Mouse (Mus musculus) liver, embryonic 16.5 days (tissue): ENCODE results near the gene Cyp4f37. TPM values are rescaled to one million over a fixed set of nuclear protein-coding genes. Genes with fewer than 3 reads are reported as not detected.
"Not testable (repeated sequence)": the region's sequence is repeated elsewhere in the genome, so short reads cannot be mapped to it uniquely, and the experiment has no call there.

Experiments
- ATAC-seq: fragments of 200-750 bp; cut with Nextera tagmentation; 2 replicates; pipeline ENCODE4 v1.8.0; 2017; ENCODE audit warnings: low read depth, mild to moderate bottlenecking, moderate number of reproducible peaks, moderate library complexity
- H3K27ac ChIP-seq: fragments of 300-500 bp; sonication (generic); 2 replicates; pipeline ENCODE4 v1.5.1; 2014; ENCODE audit warnings: mild to moderate bottlenecking, low read length
- H3K27me3 ChIP-seq: fragments of 300-500 bp; sonication (generic); 2 replicates; pipeline ENCODE4 v1.6.1; 2014; ENCODE audit warnings: low read depth, low read length, mixed read lengths; ENCODE audit not compliant: control insufficient read depth, insufficient read depth
- H3K36me3 ChIP-seq: fragments of 300-500 bp; sonication (generic); 2 replicates; pipeline ENCODE4 v1.6.1; 2014; ENCODE audit warnings: mild to moderate bottlenecking; ENCODE audit not compliant: control insufficient read depth, insufficient read depth
- H3K4me1 ChIP-seq: fragments of 300-500 bp; sonication (generic); 2 replicates; pipeline ENCODE4 v1.6.1; 2014; ENCODE audit warnings: low read depth, low read length, mixed read lengths; ENCODE audit not compliant: control insufficient read depth
- H3K4me2 ChIP-seq: fragments of 300-500 bp; sonication (generic); 2 replicates; pipeline ENCODE4 v1.6.1; 2014; ENCODE audit warnings: low read depth, low read length, mixed read lengths
- H3K4me3 ChIP-seq: fragments of 300-500 bp; sonication (generic); 2 replicates; pipeline ENCODE4 v1.5.1; 2014; ENCODE audit warnings: low read depth, mild to moderate bottlenecking, low read length
- H3K9ac ChIP-seq: fragments of 300-500 bp; sonication (generic); 2 replicates; pipeline ENCODE4 v1.6.1; 2014; ENCODE audit warnings: low read depth, low read length
- H3K9me3 ChIP-seq: fragments of 300-500 bp; sonication (generic); replicated peaks from 2 replicates; pipeline ENCODE4 v1.6.1; 2016; ENCODE audit warnings: low read length; ENCODE audit not compliant: control insufficient read depth
- WGBS: fragments of 180-500 bp; shearing (Covaris S2); extraction: QIAGEN DNeasy Blood & Tissue Kit; methylation state at CpG from one replicate; pipeline ENCODE4 v1.1.7; 2014; ENCODE audit not compliant: insufficient replicate concordance; 5-methylcytosine and 5-hydroxymethylcytosine counted together
- polyA plus RNA-seq: library from polyadenylated mRNA; unstranded; fragments of >200 nt; fragmentation: Nextera tagmentation; extraction: Ambion mirVana; gene quantifications from 2 replicates; pipeline ENCODE4 v1.2.1, GENCODE M21; 2015

The Cyp4f37 gene
- not detected in 2 replicates for polyA plus RNA-seq

- WGBS, result 44% methylated on average over 4 of the region's 4 CpGs
- not testable (repeated sequence) for H3K4me2 ChIP-seq, H3K4me3 ChIP-seq, H3K9me3 ChIP-seq, H3K27ac ChIP-seq, H3K36me3 ChIP-seq, H3K9ac ChIP-seq, ATAC-seq, H3K4me1 ChIP-seq, H3K27me3 ChIP-seq
Observed at GRCm38 (mm10) chr17:32621018-32621417, at the start of gene Cyp4f37. Gene Cyp4f37 (plus strand): TSS chr17:32621309.

- ATAC-seq, result not testable (repeated sequence)
- WGBS, result 48% methylated on average over 2 of the region's 2 CpGs
Observed at GRCm38 (mm10) chr17:32573286-32573685, 47.8 kb upstream of the Cyp4f37 start.

GRCm38 (mm10) chr17:32577496-32578186 lies 43.5 kb upstream of the Cyp4f37 start:
- 50% methylated on average over 7 of the region's 7 CpGs for WGBS
- Histone ChIP-seq H3K9ac (no peak overlapping the region), H3K27me3 (no peaks in the 10 kb centered on the region), H3K36me3 (no peaks in the 10 kb centered on the region), H3K4me2 (no peak overlapping the region), H3K9me3 (no peaks in the 10 kb centered on the region), H3K4me3 (no peak overlapping the region), H3K4me1 (no peaks in the 10 kb centered on the region), H3K27ac (no peak overlapping the region)
- ATAC-seq, result no peak

More at GRCm38 (mm10) chr17:32573286-32573685, 47.8 kb upstream of the Cyp4f37 start:
- H3K9ac ChIP-seq, H3K4me2 ChIP-seq, H3K27ac ChIP-seq, H3K4me3 ChIP-seq, H3K9me3 ChIP-seq, H3K4me1 ChIP-seq, H3K27me3 ChIP-seq, H3K36me3 ChIP-seq: not testable (repeated sequence)

GRCm38 (mm10) chr17:32596494-32596893 lies 24.6 kb upstream of the Cyp4f37 start:
- H3K36me3 ChIP-seq, result no peaks in the 10 kb centered on the region
- H3K27me3 ChIP-seq, result no peaks in the 10 kb centered on the region
- H3K9me3 ChIP-seq, result no peaks in the 10 kb centered on the region; the same call in 1 of the 2 replicates
- ATAC-seq, result no peak
- no peak overlapping the region for H3K9ac ChIP-seq
- H3K4me1 ChIP-seq, result no peaks in the 10 kb centered on the region
- no peak overlapping the region for H3K4me2 ChIP-seq
- no peak overlapping the region for H3K4me3 ChIP-seq
- 77% methylated on average over 18 of the region's 18 CpGs for WGBS
- no peak overlapping the region for H3K27ac ChIP-seq

GRCm38 (mm10) chr17:32608055-32608454 lies 13.1 kb upstream of the Cyp4f37 start:
- H3K4me3 ChIP-seq, result no peak overlapping the region
- WGBS, result 11% methylated on average over 1 of the region's 1 CpGs
- H3K27me3 ChIP-seq, result no peaks in the 10 kb centered on the region
- no peak overlapping the region for H3K9ac ChIP-seq
- H3K9me3 ChIP-seq, result no peaks in the 10 kb centered on the region
- no peak for ATAC-seq
- H3K36me3 ChIP-seq, result no peaks in the 10 kb centered on the region
- no peak overlapping the region for H3K4me2 ChIP-seq
- no peak overlapping the region for H3K27ac ChIP-seq
- no peaks in the 10 kb centered on the region for H3K4me1 ChIP-seq

GRCm38 (mm10) chr17:32610231-32610630 lies 10.9 kb upstream of the Cyp4f37 start:
- not testable (repeated sequence) for H3K9ac ChIP-seq, H3K4me1 ChIP-seq
- WGBS, result 61% methylated on average over 3 of the region's 3 CpGs

GRCm38 (mm10) chr17:32610896-32611295 lies 10.2 kb upstream of the Cyp4f37 start:
- ATAC-seq, result 0 out of 2 replicates have a peak, but pooled peaks have one; percentile 21
- 55% methylated on average over 3 of the region's 3 CpGs for WGBS
- no peaks in the 10 kb centered on the region for H3K27me3 ChIP-seq
- no peak overlapping the region for H3K4me3 ChIP-seq
- no peak overlapping the region for H3K27ac ChIP-seq
- H3K9ac ChIP-seq, result no peak overlapping the region
- H3K4me2 ChIP-seq, result no peak overlapping the region
- no peaks in the 10 kb centered on the region for H3K36me3 ChIP-seq
- H3K4me1 ChIP-seq, result no peaks in the 10 kb centered on the region
- no peaks in the 10 kb centered on the region for H3K9me3 ChIP-seq

More at GRCm38 (mm10) chr17:32610231-32610630, 10.9 kb upstream of the Cyp4f37 start:
- not testable (repeated sequence) for H3K4me3 ChIP-seq, H3K4me2 ChIP-seq, H3K27me3 ChIP-seq, H3K36me3 ChIP-seq, ATAC-seq, H3K27ac ChIP-seq, H3K9me3 ChIP-seq

- no peak overlapping the region for H3K4me2 ChIP-seq
- H3K9me3 ChIP-seq, result no peaks in the 10 kb centered on the region
- no peak overlapping the region for H3K27ac ChIP-seq
- no peak overlapping the region for H3K4me3 ChIP-seq
- WGBS, result 30% methylated on average over 3 of the region's 3 CpGs
- H3K36me3 ChIP-seq, result no peaks in the 10 kb centered on the region
- no peaks in the 10 kb centered on the region for H3K27me3 ChIP-seq
- no peak overlapping the region for H3K9ac ChIP-seq
- no peak for ATAC-seq
- no peaks in the 10 kb centered on the region for H3K4me1 ChIP-seq
Observed at GRCm38 (mm10) chr17:32612417-32612816, 8.7 kb upstream of the Cyp4f37 start.

- no peak for ATAC-seq
- no peaks in the 10 kb centered on the region for H3K4me1 ChIP-seq
- no peak overlapping the region for H3K9ac ChIP-seq
- H3K4me2 ChIP-seq, result no peak overlapping the region
- no peak overlapping the region for H3K4me3 ChIP-seq
- no peaks in the 10 kb centered on the region for H3K27me3 ChIP-seq
- 39% methylated on average over 1 of the region's 1 CpGs for WGBS
- peaks cover 3% of the 10 kb centered on the region; the same call in 1 of the 2 replicates for H3K9me3 ChIP-seq
- no peaks in the 10 kb centered on the region for H3K36me3 ChIP-seq
- no peak overlapping the region for H3K27ac ChIP-seq
Observed at GRCm38 (mm10) chr17:32617252-32617651, 3.9 kb upstream of the Cyp4f37 start.
